Mouse (Mus musculus): ENCODE results near the gene Hoxc8.

The Hoxc8 gene

DNA sequence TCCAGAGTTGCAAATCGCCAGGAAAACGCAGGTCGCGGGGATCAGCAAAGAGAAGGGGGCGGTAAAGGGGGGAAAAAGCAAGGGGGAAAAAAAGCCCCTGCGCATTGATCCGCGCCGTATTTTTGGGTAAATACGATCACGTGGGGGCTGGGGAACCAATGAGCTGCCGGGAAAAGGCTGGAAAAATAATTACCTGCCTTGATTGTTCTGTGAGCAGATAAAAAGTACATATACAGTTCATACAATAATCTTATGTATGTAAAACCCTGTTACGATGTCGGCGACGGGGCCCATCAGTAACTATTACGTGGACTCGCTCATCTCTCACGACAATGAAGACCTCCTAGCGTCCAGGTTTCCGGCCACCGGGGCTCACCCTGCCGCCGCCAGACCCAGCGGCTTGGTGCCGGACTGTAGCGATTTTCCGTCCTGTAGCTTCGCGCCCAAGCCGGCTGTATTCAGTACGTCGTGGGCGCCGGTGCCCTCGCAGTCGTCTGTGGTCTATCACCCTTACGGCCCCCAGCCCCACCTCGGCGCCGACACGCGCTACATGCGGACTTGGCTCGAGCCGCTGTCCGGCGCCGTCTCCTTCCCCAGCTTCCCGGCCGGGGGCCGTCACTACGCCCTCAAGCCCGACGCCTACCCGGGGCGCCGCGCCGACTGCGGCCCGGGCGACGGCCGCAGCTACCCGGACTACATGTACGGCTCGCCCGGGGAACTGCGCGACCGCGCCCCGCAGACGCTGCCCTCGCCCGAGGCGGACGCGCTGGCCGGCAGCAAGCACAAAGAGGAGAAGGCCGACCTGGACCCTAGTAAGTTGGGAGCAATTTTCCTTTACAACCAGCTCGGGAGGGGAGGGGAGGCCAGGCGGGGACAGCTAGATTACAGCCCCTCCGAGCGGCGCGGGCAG, 8.8 kb upstream of the Hoxc8 start:
- DNase-seq (ENCODE audit: low spot score) = peak; percentile 46

GRCm38 (mm10) chr15:102983716-102984115, 6.7 kb upstream of the Hoxc8 start:
- no peak for DNase-seq (ENCODE audit: low spot score)

DNA sequence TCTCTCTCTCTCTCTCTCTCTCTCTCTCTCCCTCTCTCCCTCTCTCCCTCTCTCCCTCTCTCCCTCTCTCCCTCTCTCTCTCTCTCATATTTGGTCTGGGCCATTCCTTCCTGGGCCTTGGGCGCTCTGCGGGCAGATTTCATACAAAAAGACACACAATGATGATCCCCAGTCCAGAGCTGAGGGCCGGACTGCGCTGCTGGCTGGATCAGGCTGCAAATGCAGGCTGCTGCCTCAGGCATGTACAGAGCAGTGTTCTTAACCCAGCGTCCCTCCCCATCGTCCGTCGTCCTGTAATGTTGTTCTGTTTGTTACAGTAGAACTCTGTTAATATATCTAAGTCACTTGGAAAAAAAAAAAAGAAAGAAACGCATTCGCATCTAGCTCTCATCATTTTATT, 5.9 kb upstream of the Hoxc8 start:
- no peak for DNase-seq (ENCODE audit: low spot score)

DNA sequence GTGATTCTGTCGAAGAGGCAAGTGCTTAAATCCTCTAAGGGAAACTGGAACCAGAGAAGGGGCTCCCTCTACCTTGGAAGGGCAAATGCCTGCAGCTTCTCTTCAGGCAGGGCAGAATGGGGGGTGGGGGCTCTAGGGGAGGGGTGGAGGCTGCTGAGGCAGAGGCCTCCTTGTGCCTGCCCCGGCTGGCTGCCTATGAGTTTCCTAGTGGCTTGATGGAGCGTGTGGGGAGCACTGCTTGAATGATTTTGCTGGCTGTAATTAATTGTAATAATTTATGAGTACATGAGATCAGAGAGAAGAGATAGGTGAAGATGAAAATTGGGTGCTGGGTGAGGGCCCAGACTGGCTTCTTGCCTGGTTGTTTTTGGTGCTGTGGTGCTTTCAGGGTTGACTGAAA, 5.5 kb upstream of the Hoxc8 start:
- no peak for DNase-seq (ENCODE audit: low spot score)

DNA sequence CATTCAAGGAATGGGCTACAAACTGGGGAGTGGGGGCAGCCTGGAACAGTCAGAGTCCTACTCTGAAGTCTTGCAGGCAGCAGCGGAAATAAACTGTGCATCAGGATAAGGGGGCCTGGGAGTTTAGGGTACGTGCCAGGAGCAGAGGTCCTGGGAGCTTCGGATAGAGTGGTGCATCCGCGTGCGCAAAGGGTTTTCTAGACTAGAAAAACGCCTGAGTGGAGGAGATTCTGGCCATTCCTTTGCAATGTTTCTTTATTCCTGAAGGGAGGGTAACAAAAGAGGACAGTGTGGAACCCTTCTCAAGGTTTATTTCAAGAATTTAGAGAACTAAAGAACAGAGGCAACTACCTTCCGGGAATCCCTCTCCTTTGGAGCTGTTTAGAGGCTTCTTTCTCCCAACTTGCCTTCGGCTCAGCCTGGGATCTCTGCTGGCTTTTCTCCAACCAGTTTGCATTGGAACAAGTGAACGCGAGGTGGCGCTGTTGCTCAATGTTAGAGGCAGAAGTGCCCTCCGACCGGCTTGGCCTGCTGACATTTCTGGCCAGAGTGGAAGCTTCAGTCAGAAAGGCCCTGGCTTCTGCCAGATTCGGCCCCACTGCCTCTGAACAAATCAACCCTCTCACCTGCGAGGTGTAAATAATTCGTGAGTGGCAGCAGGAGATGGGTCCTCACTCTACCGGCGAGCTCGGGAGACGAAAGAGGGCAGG, 3.1 kb upstream of the Hoxc8 start:
- DNase-seq (ENCODE audit: low spot score) = peak; percentile 93

GRCm38 (mm10) chr15:102988078-102988477, 2.3 kb upstream of the Hoxc8 start:
- no peak for DNase-seq (ENCODE audit: low spot score)

GRCm38 (mm10) chr15:102991782-102992181, 1.4 kb downstream of the Hoxc8 start:
- no peak for DNase-seq (ENCODE audit: low spot score)

- DNase-seq (ENCODE audit: low spot score) = no peak
These were observed 1.8 kb downstream of the Hoxc8 start for GRCm38 (mm10) chr15:102992206-102992605.

DNA sequence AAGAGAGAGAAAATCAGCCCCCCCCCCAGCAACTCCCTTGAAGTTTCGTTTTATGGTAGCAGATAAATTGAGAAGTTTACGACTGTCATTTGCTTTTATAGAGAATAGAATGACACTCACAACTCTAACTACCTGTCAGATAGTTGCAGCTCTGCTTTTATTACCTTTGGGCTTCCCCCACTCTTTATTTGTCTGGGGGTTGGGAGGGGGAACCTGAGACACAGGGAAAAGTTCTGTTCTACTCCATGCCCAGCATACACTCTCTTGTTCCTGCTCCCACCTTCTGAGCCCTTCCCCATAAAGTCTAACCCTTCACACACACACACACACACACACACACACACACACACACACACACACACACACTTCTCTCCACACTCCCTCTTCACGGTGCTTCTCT, 2.5 kb downstream of the Hoxc8 start:
- DNase-seq (ENCODE audit: low spot score) = no peak

DNA sequence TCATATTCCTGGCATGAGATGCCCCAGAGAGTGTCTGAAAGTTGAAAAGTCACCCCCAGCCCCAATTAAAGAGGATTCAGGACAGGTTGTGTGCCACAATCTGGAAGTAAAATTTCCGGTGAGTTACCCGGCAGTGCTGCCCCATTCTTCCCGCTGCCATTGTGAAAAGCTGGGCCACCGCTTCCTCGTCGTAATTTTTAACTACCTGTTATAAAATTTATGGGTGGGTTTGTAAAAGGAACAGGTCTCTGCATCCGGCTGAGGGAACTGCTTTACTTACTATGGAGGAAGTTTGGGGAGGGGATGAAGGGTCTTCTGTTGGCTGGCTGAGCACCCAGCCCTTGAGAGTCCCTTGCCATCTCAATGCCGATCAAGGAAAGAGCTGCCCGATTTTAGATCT, 6.1 kb downstream of the Hoxc8 start:
- no peak for DNase-seq (ENCODE audit: low spot score)

DNA sequence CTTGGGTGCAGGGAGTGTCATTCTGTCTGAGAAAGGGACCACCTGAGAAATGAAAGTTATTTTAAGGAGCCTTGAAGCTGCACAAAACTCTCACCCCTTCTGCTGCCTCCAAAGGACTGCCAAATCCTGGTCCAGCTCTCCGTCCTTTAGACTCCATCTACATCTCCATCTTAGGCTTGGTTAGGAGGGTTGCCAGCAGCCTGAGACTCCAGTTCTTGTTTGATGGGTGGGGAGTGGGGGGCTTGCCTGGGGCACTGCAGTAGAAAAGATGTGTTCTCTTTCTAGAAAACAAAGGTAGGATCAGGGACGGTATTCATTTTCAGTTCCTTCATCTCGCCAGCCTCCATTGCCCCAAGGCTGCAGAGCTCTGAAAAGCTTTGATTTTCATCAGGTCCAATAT, 7.0 kb downstream of the Hoxc8 start:
- no peak for DNase-seq (ENCODE audit: low spot score)

GRCm38 (mm10) chr15:102997939-102998355, 7.5 kb downstream of the Hoxc8 start, which contains the start of gene Hoxc6:
Hoxc6 (plus strand) TSS chr15:102998257.
- peak; percentile 36 for DNase-seq (ENCODE audit: low spot score)

DNA sequence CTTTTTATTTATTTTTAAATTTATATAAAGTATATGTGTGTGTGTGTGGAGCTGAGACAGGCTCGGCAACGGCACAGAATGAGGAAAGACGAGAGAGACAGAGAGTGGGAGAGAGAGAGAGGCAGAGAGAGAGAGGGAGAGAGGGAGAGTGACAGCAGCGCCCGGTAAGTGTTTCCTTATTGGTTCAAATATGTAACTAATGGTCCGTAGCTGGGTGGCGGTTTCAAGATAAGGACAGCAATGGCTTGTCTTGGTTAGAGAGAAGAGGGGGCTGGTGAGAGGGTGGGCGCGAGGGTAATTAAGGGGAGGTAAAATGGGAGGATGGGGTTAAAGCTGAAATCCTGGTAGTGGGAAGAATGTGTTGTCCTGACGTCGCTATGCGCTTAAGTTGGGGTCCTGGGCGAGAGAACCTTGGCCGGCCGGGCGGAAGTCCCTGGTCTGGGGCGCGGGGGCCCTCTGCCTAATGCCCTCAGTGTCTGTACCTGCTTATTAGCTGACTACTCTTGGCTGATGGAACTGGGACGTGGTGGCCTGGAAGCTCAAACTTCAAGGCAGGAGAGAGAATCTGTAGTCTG, 8.3 kb downstream of the Hoxc8 start:
- DNase-seq (ENCODE audit: low spot score) = no peak

- DNase-seq (ENCODE audit: low spot score) = peak; percentile 92
These were observed 8.9 kb downstream of the Hoxc8 start for GRCm38 (mm10) chr15:102999183-102999831.

GRCm38 (mm10) chr15:102999955-103000354, 9.5 kb downstream of the Hoxc8 start:
- DNase-seq (ENCODE audit: low spot score) = peak; percentile 58

DNA sequence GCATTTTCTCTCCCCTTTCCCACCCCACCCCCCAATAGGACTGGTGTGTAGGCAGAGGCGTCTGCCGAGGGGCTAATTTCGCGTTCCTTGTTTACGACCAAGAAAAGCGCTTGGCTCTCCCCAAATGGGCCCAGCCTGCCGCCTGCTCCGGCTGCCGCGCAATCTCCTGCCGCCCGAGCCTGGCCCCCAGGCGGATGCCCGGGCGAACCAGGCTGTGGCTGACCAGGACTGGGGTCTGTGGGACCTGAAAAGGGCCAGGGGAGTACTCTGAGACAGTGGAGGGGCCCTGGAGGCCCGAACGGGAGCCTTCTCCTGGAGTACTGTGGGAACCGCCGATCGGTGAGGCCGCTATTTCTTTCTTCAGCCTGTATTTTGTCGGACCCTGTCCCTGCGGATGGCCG, 10.1 kb downstream of the Hoxc8 start:
- peak; percentile 53 for DNase-seq (ENCODE audit: low spot score)

DNA sequence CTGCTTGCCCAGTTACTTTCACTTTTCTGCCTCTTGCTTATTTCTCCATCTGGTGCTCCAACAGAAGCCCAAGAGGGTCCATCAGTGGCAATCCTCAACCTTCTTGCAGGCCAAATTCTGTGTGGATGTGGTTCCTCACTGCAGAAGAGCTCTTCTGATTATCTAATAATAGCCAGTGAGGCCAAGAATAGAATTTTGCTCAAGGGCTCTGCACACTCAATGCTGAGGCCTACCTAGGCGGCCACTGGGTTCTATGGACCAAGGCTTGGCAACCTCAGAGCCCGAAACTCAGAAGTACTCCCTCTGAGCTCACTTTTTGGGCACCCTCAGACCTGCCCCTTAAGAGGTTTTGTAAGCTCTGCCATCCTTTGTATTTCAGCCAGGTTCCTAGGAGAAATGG, 11.0 kb downstream of the Hoxc8 start:
- DNase-seq (ENCODE audit: low spot score) = no peak

- DNase-seq (ENCODE audit: low spot score) = no peak
These were observed 11.7 kb downstream of the Hoxc8 start for GRCm38 (mm10) chr15:103002156-103002555.

- DNase-seq (ENCODE audit: low spot score) = no peak
These were observed 12.5 kb downstream of the Hoxc8 start for GRCm38 (mm10) chr15:103002821-103003448.

DNA sequence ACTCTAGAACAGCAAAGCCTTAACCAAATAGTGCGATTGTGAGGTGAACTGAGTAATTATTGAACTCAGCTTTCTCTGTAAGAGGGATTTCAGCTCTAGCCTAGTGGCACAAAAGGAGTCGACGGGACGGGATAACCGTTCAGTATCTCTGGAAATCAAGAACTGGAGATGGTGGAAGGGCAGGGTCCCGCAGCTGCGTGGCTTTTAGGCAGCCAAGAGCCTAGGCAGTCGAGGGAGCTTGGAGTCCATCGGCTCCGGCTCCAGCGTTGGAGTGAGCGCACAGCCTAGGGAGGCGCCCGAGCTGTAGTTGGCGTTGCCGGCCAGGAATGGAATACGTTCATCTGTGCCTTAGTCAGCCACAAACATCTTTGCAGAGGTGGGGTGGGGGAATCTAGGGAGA, 14.9 kb downstream of the Hoxc8 start:
- no peak for DNase-seq (ENCODE audit: low spot score)

DNA sequence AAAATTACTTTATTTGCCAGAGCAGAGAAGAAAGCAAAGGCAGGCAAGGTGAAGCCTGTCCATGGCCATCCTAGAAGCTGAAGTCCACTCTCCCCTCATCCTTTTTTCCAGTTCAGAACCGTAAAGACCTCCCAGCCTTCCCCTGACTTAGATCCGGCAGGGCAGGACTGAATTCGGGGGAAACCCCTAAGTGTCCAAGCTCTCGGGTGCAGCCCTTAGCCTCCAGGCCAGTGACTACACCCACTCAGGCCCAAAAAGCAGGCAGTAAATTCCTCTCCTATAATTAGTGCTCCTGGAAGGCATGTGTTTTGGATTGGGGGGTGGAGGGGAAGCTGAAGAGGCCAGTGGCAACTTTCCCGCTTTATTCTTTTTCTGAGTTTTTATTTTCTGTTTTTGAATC, 15.4 kb downstream of the Hoxc8 start:
- no peak for DNase-seq (ENCODE audit: low spot score)

GRCm38 (mm10) chr15:103006326-103006725, 15.9 kb downstream of the Hoxc8 start:
- DNase-seq (ENCODE audit: low spot score) = no peak
